15 mouse cellular contexts compared by ENCODE assay signal in genomic region chr1:39695198-39695597, GRCm38 (mm10). TPM values are rescaled to one million over a fixed set of nuclear protein-coding genes. Genes with fewer than 3 reads are reported as not detected.
A peak's percentile ranks its signal among the peaks of the same experiment; 100 is the strongest.
DNase-seq lines count a peak whose midpoint lies in the region; ATAC-seq lines count a peak whose summit lies in the region.
"Had no signal": no experiment of that assay in that cellular context is flagged by ENCODE, and none has a peak within 500 bp of the region (broad histone marks: within the 10 kb centered on the region; RNA-seq: fewer than 3 reads in every experiment).

No protein-coding gene starts in this region.

- no peak overlapping the region for H3K27ac ChIP-seq in hindbrain, embryonic 16.5 days (ENCODE audit: low read depth, low read length)
- no peak overlapping the region for H3K27ac ChIP-seq in hindbrain, embryonic 14.5 days
- no peak overlapping the region for H3K27ac ChIP-seq in stomach, embryonic 14.5 days (ENCODE audit: low read length)
- H3K27ac ChIP-seq: left cerebral cortex, adult 2 months; limb, embryonic 12.5 days; midbrain, embryonic 12.5 days had no signal

- no peak for DNase-seq in hindbrain, embryonic 14.5 days (ENCODE audit: low spot score)
- DNase-seq in NIH3T3 (ENCODE audit: low read depth) (peak; percentile 24), adipocyte (ENCODE audit: low spot score) (no peak)
- peak; percentile 45 to 55 for DNase-seq in kidney, adult 8-10 months
- DNase-seq: adrenal gland, postnatal 25 days; B cell, adult 2 months; lung, postnatal 10 days; thymus, postnatal 36 days had no signal

- H3K27me3 ChIP-seq in hindbrain, embryonic 16.5 days (replicated peaks; ENCODE audit: control insufficient read depth, insufficient read depth, low read length), result no peaks in the 10 kb centered on the region
- H3K27me3 ChIP-seq in hindbrain, embryonic 14.5 days (ENCODE audit: control insufficient read depth, insufficient read depth, low read length), result no peaks in the 10 kb centered on the region
- H3K27me3 ChIP-seq in stomach, embryonic 14.5 days (ENCODE audit: control insufficient read depth, insufficient read depth, low read length), result no peaks in the 10 kb centered on the region
- H3K27me3 ChIP-seq: limb, embryonic 12.5 days had no signal

- H3K4me3 ChIP-seq in hindbrain, embryonic 16.5 days (ENCODE audit: low read length), result no peak overlapping the region
- H3K4me3 ChIP-seq in hindbrain, embryonic 14.5 days (replicated peaks; ENCODE audit: low read length), result no peak overlapping the region
- H3K4me3 ChIP-seq in stomach, embryonic 14.5 days (ENCODE audit: low read depth, low read length), result no peak overlapping the region
- H3K4me3 ChIP-seq: left cerebral cortex, adult 2 months; limb, embryonic 12.5 days; midbrain, embryonic 12.5 days had no signal

- WGBS in hindbrain, embryonic 16.5 days, result 60% methylated on average over 4 of the region's 4 CpGs
- WGBS in hindbrain, embryonic 14.5 days, result 62% methylated on average over 4 of the region's 4 CpGs
- WGBS in stomach, embryonic 14.5 days, result 36% methylated on average over 4 of the region's 4 CpGs

- no peaks in the 10 kb centered on the region for H3K36me3 ChIP-seq in hindbrain, embryonic 16.5 days (ENCODE audit: control insufficient read depth, insufficient read depth, low read length)
- no peaks in the 10 kb centered on the region for H3K36me3 ChIP-seq in hindbrain, embryonic 14.5 days (replicated peaks; ENCODE audit: control insufficient read depth, insufficient read depth)
- no peaks in the 10 kb centered on the region for H3K36me3 ChIP-seq in stomach, embryonic 14.5 days (ENCODE audit: control insufficient read depth, insufficient read depth, low read length)
- H3K36me3 ChIP-seq: limb, embryonic 12.5 days; midbrain, embryonic 12.5 days had no signal

- ATAC-seq in hindbrain, embryonic 16.5 days, result 0 out of 2 replicates have a peak, but pooled peaks have one; percentile 19
- no peak for ATAC-seq in hindbrain, embryonic 14.5 days (ENCODE audit: low FRiP score)
- ATAC-seq in stomach, embryonic 14.5 days (ENCODE audit: insufficient number of reproducible peaks, insufficient read depth, low FRiP score, low read depth), result 0 out of 2 replicates have a peak, but pooled peaks have one; percentile 57
- no peak for ATAC-seq in frontal cortex, adult (ENCODE audit: low TSS enrichment)

- no peaks in the 10 kb centered on the region for H3K9me3 ChIP-seq in hindbrain, embryonic 16.5 days (ENCODE audit: control insufficient read depth, low read length)
- H3K9me3 ChIP-seq in hindbrain, embryonic 14.5 days (ENCODE audit: control insufficient read depth, low read length), result no peaks in the 10 kb centered on the region
- no peaks in the 10 kb centered on the region for H3K9me3 ChIP-seq in stomach, embryonic 14.5 days (ENCODE audit: control insufficient read depth, low read depth, low read length)
- H3K9me3 ChIP-seq: limb, embryonic 12.5 days; midbrain, embryonic 12.5 days had no signal

- H3K9ac ChIP-seq in hindbrain, embryonic 16.5 days (ENCODE audit: low read depth, low read length), result no peak overlapping the region
- no peak overlapping the region for H3K9ac ChIP-seq in hindbrain, embryonic 14.5 days
- H3K9ac ChIP-seq in stomach, embryonic 14.5 days (replicated peaks; ENCODE audit: low read depth, low read length), result no peak overlapping the region
- H3K9ac ChIP-seq: limb, embryonic 12.5 days; midbrain, embryonic 12.5 days had no signal

- H3K4me2 ChIP-seq in hindbrain, embryonic 16.5 days (ENCODE audit: low read length), result no peak overlapping the region
- no peak overlapping the region for H3K4me2 ChIP-seq in hindbrain, embryonic 14.5 days (replicated peaks)
- H3K4me2 ChIP-seq in stomach, embryonic 14.5 days (replicated peaks; ENCODE audit: low read depth, low read length), result no peak overlapping the region
- H3K4me2 ChIP-seq: heart, embryonic 11.5 days; limb, embryonic 12.5 days; midbrain, embryonic 12.5 days had no signal

- no peaks in the 10 kb centered on the region for H3K4me1 ChIP-seq in hindbrain, embryonic 16.5 days (ENCODE audit: control insufficient read depth, insufficient read depth, low read depth, low read length)
- H3K4me1 ChIP-seq in hindbrain, embryonic 14.5 days (replicated peaks; ENCODE audit: control insufficient read depth, insufficient read depth, low read length), result no peaks in the 10 kb centered on the region
- no peaks in the 10 kb centered on the region for H3K4me1 ChIP-seq in stomach, embryonic 14.5 days (ENCODE audit: control insufficient read depth, insufficient read depth, low read length)

RNA-seq across cellular contexts. Expression of gene Rfx8, which starts 25.6 kb away (rescaled TPM):
- polyA plus RNA-seq in hindbrain, embryonic 16.5 days (2015; fragmentation: Nextera tagmentation; extraction: Ambion mirVana), result 0.23 and 0.30 TPM in 2 replicates
- 0.10 and 0.40 TPM in 2 replicates for polyA plus RNA-seq in hindbrain, embryonic 14.5 days (2014; fragmentation: Nextera tagmentation; extraction: Ambion mirVana)
- 0.27 and 0.88 TPM in 2 replicates for polyA plus RNA-seq in stomach, embryonic 14.5 days (2014; fragmentation: Nextera tagmentation; extraction: Ambion mirVana)

RNA-seq across cellular contexts. Expression of gene Creg2, which starts 43.9 kb away (rescaled TPM):
- polyA plus RNA-seq in hindbrain, embryonic 16.5 days (2015; fragmentation: Nextera tagmentation; extraction: Ambion mirVana), result 9.4 and 12.5 TPM in 2 replicates
- polyA plus RNA-seq in hindbrain, embryonic 14.5 days (2014; fragmentation: Nextera tagmentation; extraction: Ambion mirVana), result 6.8 and 7.6 TPM in 2 replicates
- 0.29 and 0.35 TPM in 2 replicates for polyA plus RNA-seq in stomach, embryonic 14.5 days (2014; fragmentation: Nextera tagmentation; extraction: Ambion mirVana)

Comparison
In these comparisons a context has a peak if more than half of its experiments do, and no peak if none do; other contexts are left out.
1. ATAC-seq: peak in hindbrain, embryonic 16.5 days (single experiment) and stomach, embryonic 14.5 days (single experiment); none in hindbrain, embryonic 14.5 days (single experiment) and frontal cortex, adult (single experiment).
2. DNase-seq: peak in NIH3T3 (single experiment) and kidney, adult 8-10 months (2 of 2); none in hindbrain, embryonic 14.5 days (single experiment) and adipocyte (single experiment).